Mouse (Mus musculus) yolk sac, embryonic 10.5 days (tissue): ENCODE measurements around the gene Sik3.
A peak's percentile ranks its signal among the peaks of the same experiment; 100 is the strongest.

Experiments used
- DNase-seq: peaks from one replicate; pipeline ENCODE4 v3.0.0-alpha.2; 2017; ENCODE audit warnings: low spot score

Sik3 gene

GRCm38 (mm10) chr9:46228491-46228890, 215.9 kb downstream of the Sik3 start, which contains the start of gene Apoa1:
Gene Apoa1, plus strand, starts transcription at chr9:46228580.
- DNase-seq: peak; percentile 88

GRCm38 (mm10) chr9:46229573-46230449, 217.2 kb downstream of the Sik3 start:
- DNase-seq: peak; percentile 81

GRCm38 (mm10) chr9:46230450-46230975, 217.9 kb downstream of the Sik3 start:
- no peak for DNase-seq

GRCm38 (mm10) chr9:46235196-46235595, 222.6 kb downstream of the Sik3 start:
- DNase-seq: no peak

- DNase-seq: no peak
Measured at GRCm38 (mm10) chr9:46235596-46235648, 222.8 kb downstream of the Sik3 start, which contains the start of gene Apoc3. Gene Apoc3, minus strand, starts transcription at chr9:46235636.

GRCm38 (mm10) chr9:46235649-46236048, 223.0 kb downstream of the Sik3 start:
- peak; percentile 83 for DNase-seq

- DNase-seq: peak; percentile 70
Measured at GRCm38 (mm10) chr9:46238850-46239249, 226.2 kb downstream of the Sik3 start.

GRCm38 (mm10) chr9:46240526-46241153, 228.0 kb downstream of the Sik3 start, which contains the start of gene Apoa4:
Gene Apoa4, plus strand, starts transcription at chr9:46240696.
- DNase-seq: peak; percentile 86

GRCm38 (mm10) chr9:46241818-46242217, 229.2 kb downstream of the Sik3 start:
- DNase-seq: peak; percentile 87

- no peak for DNase-seq
Measured at GRCm38 (mm10) chr9:46243122-46243521, 230.5 kb downstream of the Sik3 start.

GRCm38 (mm10) chr9:46243584-46243983, 231.0 kb downstream of the Sik3 start:
- DNase-seq: no peak

- DNase-seq: peak; percentile 77
Measured at GRCm38 (mm10) chr9:46246752-46247324, 234.2 kb downstream of the Sik3 start.

GRCm38 (mm10) chr9:46256177-46256576, 243.6 kb downstream of the Sik3 start:
- no peak for DNase-seq

- DNase-seq: no peak
Measured at GRCm38 (mm10) chr9:46256658-46257385, 244.2 kb downstream of the Sik3 start.

GRCm38 (mm10) chr9:46257546-46257945, 244.9 kb downstream of the Sik3 start:
- DNase-seq: no peak

GRCm38 (mm10) chr9:46259111-46259510, 246.5 kb downstream of the Sik3 start:
- no peak for DNase-seq

GRCm38 (mm10) chr9:46261131-46261530, 248.5 kb downstream of the Sik3 start:
- DNase-seq: peak; percentile 18

- peak; percentile 71 for DNase-seq
Measured at GRCm38 (mm10) chr9:46268343-46268873, 255.8 kb downstream of the Sik3 start, which contains the start of gene Apoa5. Gene Apoa5, plus strand, starts transcription at chr9:46268633.

- DNase-seq: no peak
Measured at GRCm38 (mm10) chr9:46269125-46269524, 256.5 kb downstream of the Sik3 start.

GRCm38 (mm10) chr9:46270782-46271181, 258.2 kb downstream of the Sik3 start:
- DNase-seq: no peak

- DNase-seq: no peak
Measured at GRCm38 (mm10) chr9:46272070-46272469, 259.4 kb downstream of the Sik3 start.
